Mouse (Mus musculus): ENCODE data around the gene Cdh26.

The Cdh26 gene

GRCm38 (mm10) chr2:178513636-178514071, 83.3 kb downstream of the Cdh26 start:
- DNase-seq = no peak

GRCm38 (mm10) chr2:178516421-178516820, 86.1 kb downstream of the Cdh26 start:
- DNase-seq = no peak

- no peak for DNase-seq
These were observed 86.6 kb downstream of the Cdh26 start for GRCm38 (mm10) chr2:178516941-178517340.

DNA sequence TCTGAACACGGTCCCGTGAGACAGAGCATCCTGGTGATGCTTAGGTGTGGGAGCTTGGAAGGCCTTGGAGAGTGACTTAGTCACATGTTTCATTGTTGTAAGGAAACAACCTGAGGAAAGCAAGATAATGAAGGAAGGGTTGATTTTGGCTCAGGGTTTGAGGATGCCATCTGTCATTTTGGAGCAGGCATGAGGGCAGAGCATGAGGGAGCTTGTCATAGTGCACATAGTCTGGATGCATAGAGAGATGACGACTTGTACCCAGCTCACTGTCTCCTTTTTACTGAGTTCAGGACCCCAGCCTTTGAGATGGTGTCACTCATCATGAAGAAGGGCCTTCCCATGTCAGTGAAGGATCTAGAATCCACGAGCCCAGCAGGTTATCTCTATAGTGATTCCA, 89.0 kb downstream of the Cdh26 start:
- DNase-seq = no peak

DNA sequence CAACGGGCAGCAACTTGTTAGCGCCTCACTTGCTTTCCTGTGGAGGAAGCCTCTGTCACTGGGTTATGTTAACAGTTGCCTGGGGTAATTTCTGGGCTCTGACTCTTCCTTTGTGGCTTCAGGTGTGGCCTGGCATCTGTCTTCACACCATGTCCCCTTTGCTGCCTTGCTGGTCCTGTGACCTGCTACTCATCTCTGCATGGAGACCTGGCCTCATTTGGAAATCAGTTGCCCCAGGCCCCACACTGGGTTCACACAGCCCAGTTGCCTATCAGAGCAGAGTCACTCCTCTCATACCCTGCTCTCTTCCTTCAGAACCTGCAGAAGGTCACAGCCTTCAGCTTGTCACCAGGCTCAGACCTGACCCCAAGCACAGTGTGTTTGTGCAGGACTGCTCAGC, 89.9 kb downstream of the Cdh26 start:
- DNase-seq = no peak

DNA sequence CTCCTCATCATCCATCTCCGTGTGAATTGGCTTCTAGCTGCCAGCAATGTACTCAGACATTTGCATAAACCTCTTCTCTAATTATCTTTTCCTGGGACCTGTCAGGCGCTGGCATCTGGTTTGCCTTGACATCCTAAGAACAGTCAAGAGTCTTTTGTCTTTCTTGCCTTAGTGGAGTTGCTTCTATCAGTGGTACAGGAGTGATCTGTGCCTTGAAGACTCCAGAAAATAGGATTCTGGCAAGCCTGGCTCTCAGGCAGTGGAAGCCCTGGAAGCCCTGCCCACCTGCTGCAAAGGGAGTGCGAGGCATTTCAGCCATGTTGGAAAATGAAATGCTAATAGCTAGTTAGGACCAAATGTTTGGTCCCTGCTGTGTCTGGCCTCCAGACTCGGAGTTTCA, 92.0 kb downstream of the Cdh26 start:
- DNase-seq = no peak

DNA sequence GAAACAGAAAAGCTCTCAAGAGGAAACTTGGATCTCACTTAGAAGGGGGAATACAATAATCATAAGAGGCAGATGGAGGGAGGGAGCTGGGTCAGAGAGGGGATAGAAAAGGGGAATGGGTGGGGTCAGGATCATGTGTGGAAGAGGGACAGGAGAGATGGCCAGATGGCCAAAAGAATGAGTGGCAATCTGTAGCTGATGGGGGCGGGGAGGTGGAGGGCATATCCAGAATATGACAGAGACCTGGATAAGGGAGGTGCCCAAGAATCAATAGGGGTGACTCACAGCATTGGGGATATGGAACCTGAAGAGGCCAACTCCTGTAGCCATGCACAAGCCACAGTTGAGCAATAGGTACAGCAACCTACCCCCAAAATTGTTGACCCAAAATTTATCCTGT, 92.5 kb downstream of the Cdh26 start:
- DNase-seq = no peak

DNA sequence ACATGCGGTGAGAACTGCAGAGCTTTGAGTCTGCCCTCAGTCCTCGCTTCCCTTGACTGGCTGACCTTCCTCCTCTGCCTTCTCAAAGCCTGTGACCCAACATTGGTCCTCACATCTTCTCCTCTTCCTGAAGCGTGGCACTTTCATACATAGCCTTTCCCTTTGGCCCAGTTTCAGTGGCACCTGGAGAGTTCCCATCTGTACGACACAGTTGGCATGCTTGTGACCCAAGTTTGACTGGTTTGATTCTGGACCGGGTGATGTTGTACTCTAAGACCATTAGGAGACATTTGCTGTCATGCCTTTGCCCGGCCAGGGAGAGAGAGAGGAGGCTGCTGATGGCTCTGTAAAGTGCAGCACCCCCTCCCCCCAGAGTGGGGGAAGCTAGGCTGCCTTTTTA, 96.4 kb downstream of the Cdh26 start:
- no peak for DNase-seq

DNA sequence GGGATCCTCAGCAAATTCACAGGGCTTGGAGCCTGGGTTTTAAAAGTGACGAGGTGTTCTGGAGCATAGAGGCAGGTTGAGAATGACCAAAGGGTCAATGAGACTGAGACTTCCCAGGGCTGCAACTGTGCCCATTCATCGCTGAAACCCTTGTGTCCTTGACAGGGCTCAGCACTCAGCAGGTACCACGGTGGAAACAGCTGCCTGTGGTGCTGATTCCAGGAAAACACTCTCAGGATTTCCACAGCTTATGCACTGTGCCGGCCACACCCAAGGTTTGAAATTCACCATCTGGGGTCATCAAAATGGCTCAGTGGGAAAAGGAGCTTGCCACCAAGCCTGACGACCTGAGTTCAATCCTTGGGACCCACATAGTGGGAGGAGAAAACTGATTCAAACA, 100.9 kb downstream of the Cdh26 start:
- DNase-seq = no peak

GRCm38 (mm10) chr2:178536574-178536973, 106.2 kb downstream of the Cdh26 start:
- no peak for DNase-seq
